Mouse (Mus musculus): ENCODE results near the gene Nme3.
"Not testable (repeated sequence)": the region's sequence is repeated elsewhere in the genome, so short reads cannot be mapped to it uniquely, and the experiment has no call there.

The Nme3 gene

DNA sequence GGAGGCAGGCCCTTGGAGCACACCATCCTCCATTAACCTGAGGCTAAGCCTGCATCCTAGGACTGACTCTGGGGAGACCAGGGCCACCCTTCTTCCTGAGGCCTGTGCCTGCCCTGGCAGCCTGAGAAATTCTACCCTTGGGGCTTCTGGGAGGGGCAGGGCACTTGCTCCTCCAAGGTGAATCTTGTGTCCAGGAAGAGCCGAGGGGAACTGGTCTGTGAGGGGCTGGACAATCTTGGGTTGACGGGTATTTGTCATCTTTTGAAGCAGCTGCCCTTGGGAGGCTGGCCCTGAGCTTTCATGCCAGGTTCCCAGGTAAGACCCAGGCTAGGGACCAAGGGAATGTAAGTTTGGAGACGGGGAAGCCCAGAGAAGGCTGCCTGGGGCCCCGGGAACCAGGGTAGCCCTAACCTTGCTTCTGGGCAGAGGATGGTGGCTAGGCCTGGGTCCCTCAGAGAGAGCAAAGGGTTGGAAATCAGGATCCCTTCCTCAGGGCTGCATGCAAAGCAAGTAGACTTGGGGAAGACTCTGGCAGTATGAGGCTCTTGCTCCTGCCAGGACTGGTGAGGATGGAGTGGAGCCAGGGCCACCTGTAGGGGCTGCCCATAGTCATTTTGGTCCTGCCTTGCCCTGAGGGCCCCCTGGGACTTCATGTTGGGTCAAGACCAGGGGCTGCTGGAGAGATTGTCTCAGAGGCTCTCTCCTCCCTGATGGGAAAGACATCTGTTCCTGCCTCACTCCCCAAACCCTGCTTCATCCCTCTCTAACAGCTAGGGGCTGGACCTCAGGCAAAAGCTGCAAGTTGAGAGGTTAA is 1.9 kb downstream of the Nme3 start:
- DNase-seq (ENCODE audit: low read depth in 2 of 2, low spot score in 2 of 2): no peak

DNA sequence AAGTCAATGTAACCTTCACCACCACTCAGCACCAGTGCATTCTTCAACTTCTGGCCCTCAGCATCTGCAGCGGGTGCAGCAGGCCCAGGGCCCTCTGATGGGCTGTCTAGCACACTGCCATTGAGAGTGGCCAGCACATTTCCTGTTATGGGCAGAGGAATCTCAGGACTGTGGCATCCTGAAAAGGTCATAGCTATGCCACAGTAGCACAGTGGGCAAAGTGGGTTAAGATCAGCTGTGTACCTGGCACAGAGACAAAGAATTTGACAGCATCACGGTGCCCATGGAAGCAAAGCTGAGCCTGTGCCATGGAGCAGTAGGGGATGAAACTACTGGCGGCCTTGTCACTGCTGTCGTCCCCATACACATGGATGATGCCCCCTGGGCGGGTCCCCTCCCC is 2.9 kb downstream of the Nme3 start:
- no peak for DNase-seq (ENCODE audit: low read depth in 2 of 2, low spot score in 2 of 2)

DNA sequence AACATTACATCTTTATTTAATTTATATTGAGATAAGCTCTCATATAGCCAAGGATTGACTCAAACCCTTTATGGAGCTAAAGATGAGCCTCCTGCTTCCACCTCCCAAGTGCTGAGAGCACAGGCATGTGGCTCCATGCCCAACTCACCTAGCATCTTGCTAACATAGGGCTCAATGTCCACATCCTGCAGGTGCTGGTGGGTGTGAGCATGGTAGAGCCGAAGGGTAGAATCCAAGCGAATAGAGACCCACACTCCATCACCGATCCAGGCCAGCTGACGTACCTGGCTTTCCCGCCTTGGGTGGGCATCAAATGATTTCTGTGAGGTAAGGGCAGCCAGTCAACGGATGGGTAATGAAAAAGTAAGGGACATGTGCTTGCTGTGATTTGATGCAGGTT is 3.7 kb downstream of the Nme3 start:
- no peak for DNase-seq (ENCODE audit: low read depth in 2 of 2, low spot score in 2 of 2)

DNA sequence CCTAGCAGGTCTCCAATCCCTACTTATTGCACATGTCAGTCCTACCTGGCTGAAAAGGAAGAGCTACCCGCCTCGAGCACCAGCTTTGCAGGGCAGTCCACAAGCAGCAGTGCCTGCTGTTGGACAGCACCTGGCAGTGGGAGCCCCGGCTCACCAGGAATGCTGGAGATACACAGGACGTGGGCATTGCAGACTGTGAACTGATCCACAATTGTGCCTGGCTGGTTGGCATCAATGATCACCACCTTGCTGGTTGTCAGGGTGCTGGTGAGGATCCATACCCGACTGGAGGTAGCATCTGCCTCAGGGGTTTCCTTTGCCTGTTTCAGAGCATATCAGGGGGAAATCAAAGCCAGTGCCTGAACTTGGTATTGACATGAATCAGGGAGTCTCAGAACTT is 5.8 kb downstream of the Nme3 start:
- no peak for DNase-seq (ENCODE audit: low read depth in 2 of 2, low spot score in 2 of 2)

DNA sequence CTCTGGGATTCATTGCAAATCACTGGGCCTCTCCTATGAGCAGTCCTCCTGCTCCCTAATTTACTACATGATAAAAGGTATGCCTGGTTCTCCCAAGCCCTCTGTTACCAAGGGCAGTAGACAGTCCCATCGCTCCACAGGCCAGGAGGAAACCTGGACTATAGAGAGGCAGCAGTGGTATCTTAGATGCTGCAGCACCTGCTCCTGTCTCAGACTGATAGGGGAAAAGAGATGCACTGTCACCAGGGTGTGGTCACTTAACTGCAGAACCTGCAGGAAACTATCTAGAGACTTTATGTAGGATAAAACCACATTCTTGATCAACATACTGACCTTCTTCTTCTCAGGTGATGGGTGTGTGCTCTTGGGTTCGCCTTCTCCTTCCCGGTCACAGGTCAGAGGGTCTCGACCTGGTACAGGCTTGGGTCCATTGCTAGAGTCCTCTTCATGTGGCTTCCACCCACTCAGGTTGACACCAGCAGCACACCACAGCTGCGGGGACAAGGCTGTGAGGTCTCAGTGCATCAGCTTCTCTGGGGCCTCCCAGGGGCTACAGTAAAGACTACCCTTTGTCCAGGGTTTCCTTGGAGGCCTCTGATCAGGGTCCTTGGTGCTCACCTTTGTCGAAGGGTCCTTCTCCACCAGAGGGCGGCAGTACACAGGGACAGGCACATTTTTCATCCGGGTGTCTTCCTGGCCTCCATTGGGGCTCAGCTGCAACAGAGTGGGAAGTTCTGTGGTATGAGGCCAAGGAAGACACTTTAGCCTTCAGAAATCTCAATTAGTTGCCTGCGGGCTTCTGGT is 6.6 kb downstream of the Nme3 start:
- no peak for DNase-seq (ENCODE audit: low read depth in 2 of 2, low spot score in 2 of 2)

DNA sequence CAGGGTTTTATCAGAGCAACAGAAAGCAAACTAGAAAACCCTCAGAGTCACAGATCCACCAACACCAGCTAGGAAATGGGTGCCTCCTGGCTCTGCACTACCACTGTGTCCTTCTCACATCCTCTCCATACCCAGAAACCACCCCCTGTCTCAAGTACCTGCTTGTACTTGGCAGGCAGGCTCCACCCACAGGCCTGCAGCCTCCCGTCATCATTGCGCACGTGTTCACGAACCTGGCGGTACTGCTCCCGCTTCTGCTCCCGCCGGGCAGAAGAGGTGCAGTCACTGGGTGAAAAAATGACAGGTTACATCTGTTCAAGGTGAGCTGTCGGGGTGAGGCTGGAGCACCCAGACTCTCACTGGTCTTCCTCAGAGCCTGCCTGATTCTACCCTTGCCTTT is 7.5 kb downstream of the Nme3 start:
- no peak for DNase-seq (ENCODE audit: low read depth in 2 of 2, low spot score in 2 of 2)

DNA sequence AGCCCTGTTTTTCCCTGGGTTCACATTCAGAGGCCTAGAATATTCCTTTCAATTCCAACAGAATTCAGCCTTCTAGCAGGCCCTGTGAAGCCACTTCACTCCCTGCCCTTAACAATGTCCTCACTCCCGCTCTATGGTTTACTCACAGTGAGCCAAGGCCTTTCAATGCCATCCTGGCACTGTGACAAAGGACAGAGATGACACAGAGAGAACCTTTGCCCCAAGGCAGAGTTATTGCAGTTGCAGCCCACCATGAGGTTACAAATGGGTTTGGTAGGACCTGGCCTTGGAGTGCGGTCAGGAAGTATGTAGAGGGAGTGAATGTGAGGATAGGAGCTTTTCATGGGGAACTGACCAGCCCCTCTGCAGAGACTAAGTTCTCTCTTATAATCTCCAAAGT is 11.3 kb downstream of the Nme3 start:
- DNase-seq (ENCODE audit: low read depth in 2 of 2, low spot score in 2 of 2): no peak

DNA sequence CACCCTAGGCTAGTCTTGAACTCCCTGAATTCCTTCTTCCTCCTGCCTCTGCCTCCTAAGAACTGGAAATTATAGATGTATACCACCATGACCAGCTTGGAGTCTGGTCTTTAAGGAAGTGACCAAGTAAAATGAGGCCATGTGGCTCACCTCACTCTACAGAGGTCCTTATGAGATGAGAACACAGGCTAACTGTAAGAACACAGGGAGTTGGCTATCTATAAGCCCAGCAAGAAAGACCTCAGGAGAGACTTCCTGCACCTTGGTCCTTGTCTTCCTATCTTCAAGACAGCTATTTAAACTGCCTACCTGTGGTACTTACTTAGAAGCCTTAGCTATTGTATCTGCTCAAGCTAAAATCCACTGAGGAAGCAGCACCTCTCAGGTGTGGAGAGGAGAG is 17.7 kb downstream of the Nme3 start:
- DNase-seq (ENCODE audit: low read depth in 2 of 2, low spot score in 2 of 2): no peak

DNA sequence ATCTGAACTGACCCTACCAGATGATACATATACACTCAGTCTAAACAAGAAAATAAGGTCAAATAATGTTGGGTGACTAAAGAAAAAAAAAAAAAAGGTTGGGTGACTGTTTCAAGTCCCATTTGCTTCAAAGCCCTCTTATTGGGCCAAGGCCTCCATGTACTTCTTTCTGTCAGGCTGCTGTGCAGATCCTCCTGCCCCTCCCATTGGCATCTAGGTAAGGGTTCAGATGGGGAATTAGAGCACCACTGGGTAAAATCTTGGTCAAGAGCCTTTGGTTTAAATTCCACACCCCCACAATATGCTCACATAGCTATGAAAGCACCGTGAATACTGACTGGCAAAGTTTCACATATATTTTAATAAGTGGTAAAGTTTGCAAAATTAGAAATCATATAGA is 26.9 kb downstream of the Nme3 start:
- DNase-seq (ENCODE audit: low read depth in 2 of 2, low spot score in 2 of 2): no peak

DNA sequence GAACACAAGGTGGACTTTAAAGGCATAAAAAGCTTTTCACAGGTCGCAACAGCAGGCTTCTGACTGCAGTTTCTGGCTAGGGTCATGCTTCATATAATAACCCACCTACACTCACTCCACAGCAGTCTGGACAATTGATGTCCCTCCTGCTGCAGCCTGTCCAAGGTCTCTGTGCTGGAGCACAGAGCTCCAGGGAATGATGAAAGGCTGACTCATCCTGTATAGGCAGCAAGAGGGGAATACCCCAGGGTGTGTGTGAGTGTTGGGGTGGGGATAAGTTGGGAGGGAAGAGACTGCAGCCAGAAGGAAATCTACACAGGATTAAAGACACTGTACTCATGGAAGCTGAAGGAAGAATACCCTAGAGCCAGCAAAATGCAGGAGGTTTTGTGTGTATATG is 33.2 kb downstream of the Nme3 start:
- no peak for DNase-seq (ENCODE audit: low read depth in 2 of 2, low spot score in 2 of 2)

DNA sequence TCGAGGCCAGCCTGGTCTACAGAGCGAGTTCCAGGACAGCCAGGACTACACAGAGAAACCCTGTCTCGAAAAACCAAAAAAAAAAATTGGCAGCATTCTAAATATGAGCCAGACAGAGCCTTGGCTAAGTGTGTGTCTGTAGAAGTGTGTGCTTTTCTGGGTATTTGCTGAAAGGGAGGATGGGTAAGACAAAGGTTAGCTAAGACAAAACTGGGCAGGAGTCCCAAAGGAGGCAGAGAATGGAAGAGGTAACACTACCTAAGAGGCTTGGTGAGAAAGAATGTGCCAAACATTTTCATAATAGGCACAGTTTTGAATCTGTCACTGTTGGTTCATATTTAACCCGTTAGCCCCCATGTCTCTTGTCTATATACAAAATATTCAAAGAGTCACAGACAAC is 36.1 kb downstream of the Nme3 start:
- no peak for DNase-seq (ENCODE audit: low read depth in 2 of 2, low spot score in 2 of 2)

DNA sequence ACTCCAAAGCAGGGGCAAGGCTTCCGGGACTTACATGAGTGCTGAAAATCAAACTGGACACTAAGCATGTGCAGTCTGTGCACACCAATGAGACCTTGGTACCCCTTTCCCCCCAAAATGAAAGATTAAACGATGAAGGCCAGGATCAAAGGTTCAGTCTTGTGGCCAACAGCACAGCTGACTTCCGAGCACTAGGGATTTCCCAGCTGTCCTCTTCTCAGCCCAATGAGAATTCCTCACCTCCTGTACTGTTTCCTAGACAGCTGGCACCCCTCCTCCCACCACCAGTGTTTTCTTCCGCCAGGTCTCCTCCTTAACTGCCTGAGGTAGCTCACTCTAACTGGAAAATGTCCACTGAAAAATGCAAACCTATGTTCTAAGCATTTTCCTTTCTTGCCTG is 36.9 kb downstream of the Nme3 start:
- no peak for DNase-seq (ENCODE audit: low read depth in 2 of 2, low spot score in 2 of 2)

DNA sequence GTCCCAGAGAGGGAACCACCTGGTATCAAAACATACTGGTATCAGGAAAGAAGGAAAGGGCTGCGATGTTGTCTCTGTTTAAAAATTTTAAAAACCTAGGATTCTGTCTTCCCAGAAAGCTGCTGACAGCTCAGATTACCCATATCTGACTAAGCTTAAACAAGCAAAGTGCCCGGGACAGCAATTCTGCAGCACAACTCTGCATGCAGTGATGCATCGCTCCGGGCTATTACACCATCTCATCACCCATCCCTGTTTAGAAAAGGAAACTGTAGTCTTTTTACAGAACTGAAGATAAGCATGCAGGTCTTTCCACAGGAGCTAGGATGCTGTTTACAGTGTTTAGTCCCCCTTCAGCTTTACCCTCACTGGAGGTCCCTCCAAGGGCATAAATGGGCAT is 38.6 kb downstream of the Nme3 start:
- no peak for DNase-seq (ENCODE audit: low read depth in 2 of 2, low spot score in 2 of 2)

DNA sequence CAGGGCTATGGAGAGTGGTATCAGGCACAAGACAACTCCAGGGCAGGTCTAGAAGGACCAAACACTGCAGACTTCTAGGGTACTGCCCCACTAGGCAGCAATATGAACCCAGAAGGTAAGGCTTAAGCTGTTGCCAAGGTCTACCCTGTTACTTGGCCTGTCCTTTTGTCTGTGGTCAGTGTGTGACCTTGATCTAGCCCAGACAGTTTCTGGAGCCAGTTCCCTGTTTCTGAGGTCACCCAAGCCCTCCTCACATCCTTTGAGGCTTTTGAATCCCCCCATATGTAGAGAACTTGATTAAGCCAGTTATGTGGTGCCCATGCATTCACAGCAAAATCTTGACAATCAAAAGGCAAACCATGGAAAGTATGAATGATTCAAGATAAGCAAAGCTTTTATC is 39.4 kb downstream of the Nme3 start:
- DNase-seq (ENCODE audit: low read depth in 2 of 2, low spot score in 2 of 2): no peak

DNA sequence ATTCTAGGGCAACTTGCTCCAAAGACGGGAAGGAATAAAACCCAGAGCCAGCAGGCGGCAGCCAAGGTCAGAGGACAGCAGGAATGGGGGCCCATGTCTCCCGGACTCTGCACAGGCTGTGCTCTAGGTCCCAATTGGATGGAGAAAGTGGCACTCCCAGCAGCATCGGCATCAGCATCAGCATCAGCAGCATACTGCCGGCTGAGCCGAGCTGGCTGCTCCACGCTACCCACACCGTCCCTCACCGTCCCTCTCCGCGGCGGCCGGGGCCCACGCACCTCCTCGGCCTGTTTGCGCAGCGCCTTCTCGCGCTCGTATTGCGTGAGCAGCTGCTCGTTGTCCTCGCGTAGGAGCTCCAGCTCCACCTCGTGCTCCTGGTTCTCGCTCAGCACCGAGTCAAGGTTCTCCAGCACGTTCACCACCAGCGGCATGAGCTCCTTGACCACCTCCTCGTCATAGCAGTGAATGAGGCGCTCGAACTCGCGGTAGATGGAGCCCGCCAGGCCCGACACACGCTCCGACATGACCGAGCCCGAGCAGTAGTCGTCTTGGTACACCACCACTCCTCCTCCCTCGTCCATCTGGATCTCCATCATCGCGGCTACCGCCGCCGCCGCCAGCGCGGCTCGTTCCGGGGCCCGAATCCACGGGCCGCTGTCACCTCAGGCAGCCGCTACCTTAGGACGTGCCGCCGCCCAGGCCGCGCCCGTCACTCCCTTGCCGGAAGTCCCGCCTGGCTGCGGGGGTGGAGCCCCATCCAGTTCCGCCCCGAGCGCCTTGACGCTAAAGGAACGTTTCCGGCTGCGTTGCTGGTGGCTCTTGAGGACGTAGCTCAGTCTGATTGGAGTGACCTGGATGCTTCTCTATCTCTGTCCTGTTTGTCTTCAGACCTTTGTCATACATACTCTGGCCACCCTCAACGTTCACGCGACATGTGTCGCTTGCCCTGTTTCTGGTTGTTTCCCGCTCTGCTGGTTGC is 40.2 kb downstream of the Nme3 start, which contains the start of gene Mapk8ip3:
Gene Mapk8ip3 (minus strand): TSS at position 719 of the 979 bp plus-strand sequence.
- peak; percentile 92 to 96 for DNase-seq (ENCODE audit: low read depth in 2 of 2, low spot score in 2 of 2)

DNA sequence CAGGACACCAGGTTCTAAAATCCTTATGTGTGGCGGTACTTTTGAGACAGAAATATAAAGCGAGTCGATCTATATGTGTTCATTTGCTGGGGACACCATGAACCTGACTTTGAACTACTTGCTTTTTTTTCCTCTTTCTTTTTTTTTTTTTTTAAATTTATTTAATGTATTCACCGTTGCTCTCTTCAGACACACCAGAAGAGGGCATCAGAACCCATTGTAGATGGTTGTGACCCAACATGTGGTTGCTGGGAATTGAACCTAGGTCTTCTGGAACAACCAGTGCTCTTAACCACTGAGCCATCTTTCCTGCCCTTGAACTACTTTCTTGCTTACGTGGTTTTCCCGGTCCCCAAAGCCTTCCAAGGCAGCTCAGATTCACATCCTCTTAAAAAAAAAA is 41.0 kb downstream of the Nme3 start:
- no peak for DNase-seq (ENCODE audit: low read depth in 2 of 2, low spot score in 2 of 2)

DNA sequence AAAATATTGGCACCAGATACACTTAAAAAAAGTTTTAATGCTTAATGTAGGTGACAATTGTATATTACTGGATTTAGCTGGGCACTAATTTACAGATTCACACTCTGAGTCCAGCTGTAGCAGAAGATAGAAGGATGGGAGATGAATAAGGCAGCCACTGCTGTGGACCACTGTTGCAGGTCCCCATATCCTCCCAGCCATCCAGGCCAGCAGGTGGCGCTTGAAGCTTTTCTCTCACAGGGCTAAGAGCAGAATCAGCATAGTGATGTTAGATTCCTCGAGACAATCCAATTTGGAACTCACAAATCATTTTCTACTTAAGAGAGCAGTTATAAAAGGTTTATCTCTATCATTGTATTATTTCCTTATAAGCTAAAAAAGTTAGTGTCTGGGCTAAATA is 46.2 kb downstream of the Nme3 start:
- peak; percentile 26 to 49 for DNase-seq (ENCODE audit: low read depth in 2 of 2, low spot score in 2 of 2)

DNA sequence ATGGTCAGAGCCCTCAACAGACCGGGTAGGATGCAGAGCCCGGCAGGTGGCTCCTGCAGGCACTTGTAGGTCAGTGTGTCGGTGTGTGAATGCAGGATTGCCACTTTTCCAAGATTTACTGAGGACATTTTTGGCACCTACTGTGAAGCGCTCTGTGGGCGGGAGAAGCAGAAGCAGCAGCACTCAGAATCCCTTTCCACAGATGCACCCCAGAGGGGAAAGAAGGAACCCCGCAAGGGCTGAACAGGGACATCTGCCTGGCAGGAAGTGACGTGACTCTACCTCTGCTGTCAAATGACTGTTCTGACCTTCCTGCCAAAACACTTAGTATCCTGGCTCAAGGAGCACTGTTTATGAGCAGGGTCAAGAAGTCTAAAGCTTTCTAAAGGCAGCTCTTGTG is 46.7 kb downstream of the Nme3 start:
- no peak for DNase-seq (ENCODE audit: low read depth in 2 of 2, low spot score in 2 of 2)

DNA sequence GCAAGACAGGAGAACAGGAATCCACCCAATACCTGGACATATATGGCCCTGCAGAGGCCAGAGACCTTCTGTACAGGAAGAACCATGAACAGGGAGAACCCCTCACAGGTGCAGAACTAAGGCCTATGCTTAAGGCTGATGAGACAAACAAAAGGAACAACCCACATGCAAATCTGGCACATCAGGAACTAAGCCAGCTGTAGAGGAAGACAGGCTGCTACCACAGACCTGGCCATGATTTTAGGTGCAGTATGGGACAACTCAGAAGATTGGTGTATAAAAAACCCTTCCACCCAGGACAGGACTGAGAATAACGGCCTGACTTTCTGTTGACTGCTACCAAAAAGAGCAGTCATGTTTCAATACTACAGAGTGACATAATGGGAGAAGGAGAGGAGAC is 47.3 kb downstream of the Nme3 start:
- not testable (repeated sequence) for DNase-seq (ENCODE audit: low read depth in 2 of 2, low spot score in 2 of 2)
